Mouse (Mus musculus) frontal cortex, adult 2 months (tissue): ENCODE data around the gene Aqp3. TPM values are rescaled to one million over a fixed set of nuclear protein-coding genes. Genes with fewer than 3 reads are reported as not detected.

Source experiments
- polyA plus RNA-seq: library from polyadenylated mRNA; depleted of rRNA; stranded (reverse); fragments of >200 nt; gene quantifications from 2 replicates; pipeline ENCODE4 v1.2.3, GENCODE M21; 2012; rRNA removed

Aqp3 gene
- polyA plus RNA-seq, 1 experiment, result 0.26 TPM

Other genes with a start within 250 kb of the Aqp3 start
- gene B4galt1, start 244.2 kb downstream of the Aqp3 start, polyA plus RNA-seq, result 4.7 and 5.2 TPM in 2 replicates
- not detected in 2 replicates for gene Spink4, start 178.1 kb downstream of the Aqp3 start, polyA plus RNA-seq
- gene Bag1, start 149.9 kb downstream of the Aqp3 start, polyA plus RNA-seq, result 165 and 177 TPM in 2 replicates
- gene Chmp5, start 149.8 kb downstream of the Aqp3 start, polyA plus RNA-seq, result 110 and 116 TPM in 2 replicates
- gene Nfx1, start 127.3 kb downstream of the Aqp3 start, polyA plus RNA-seq, result 89.1 and 103 TPM in 2 replicates
- gene Aqp7, start 50.0 kb downstream of the Aqp3 start, polyA plus RNA-seq, result 0.04 TPM in 1 of 2 replicates, not detected in the other
- gene Nol6, start 26.3 kb upstream of the Aqp3 start, polyA plus RNA-seq, result 64.1 and 67.0 TPM in 2 replicates
- gene Ube2r2, start 37.6 kb upstream of the Aqp3 start, polyA plus RNA-seq, result 167 and 168 TPM in 2 replicates
- 28.4 and 32.3 TPM in 2 replicates for gene Ubap2, start 177.0 kb upstream of the Aqp3 start, polyA plus RNA-seq
- 33.5 and 35.4 TPM in 2 replicates for gene Dcaf12, start 216.7 kb upstream of the Aqp3 start, polyA plus RNA-seq